Mouse (Mus musculus) hindbrain, embryonic 16.5 days (tissue): ENCODE data around the gene Abcb6. TPM values are rescaled to one million over a fixed set of nuclear protein-coding genes. Genes with fewer than 3 reads are reported as not detected.

Experiments used
- ATAC-seq: fragments of 200-750 bp; cut with Nextera tagmentation; 2 replicates; pipeline ENCODE4 v1.8.0; 2017; ENCODE audit warnings: moderate TSS enrichment, moderate library complexity
- H3K27ac ChIP-seq: fragments of 300-500 bp; sonication (generic); 2 replicates; pipeline ENCODE4 v1.5.1; 2014; ENCODE audit warnings: low read depth, mild to moderate bottlenecking, control low read depth, low read length, moderate library complexity
- H3K27me3 ChIP-seq: fragments of 300-500 bp; sonication (generic); replicated peaks from 2 replicates; pipeline ENCODE4 v1.6.1; 2014; ENCODE audit warnings: low read length; ENCODE audit not compliant: control insufficient read depth, insufficient read depth
- H3K36me3 ChIP-seq: fragments of 300-500 bp; sonication (generic); 2 replicates; pipeline ENCODE4 v1.6.1; 2014; ENCODE audit warnings: mild to moderate bottlenecking, low read length, moderate library complexity, mixed read lengths; ENCODE audit not compliant: control insufficient read depth, insufficient read depth
- H3K4me1 ChIP-seq: fragments of 300-500 bp; sonication (generic); 2 replicates; pipeline ENCODE4 v1.6.1; 2014; ENCODE audit warnings: low read depth, low read length; ENCODE audit not compliant: control insufficient read depth, insufficient read depth
- H3K4me2 ChIP-seq: fragments of 300-500 bp; sonication (generic); 2 replicates; pipeline ENCODE4 v1.6.1; 2014; ENCODE audit warnings: mild to moderate bottlenecking, low read length, control low read depth, moderate library complexity
- H3K4me3 ChIP-seq: fragments of 300-500 bp; sonication (generic); 2 replicates; pipeline ENCODE4 v1.5.1; 2014; ENCODE audit warnings: mild to moderate bottlenecking, low read length, control low read depth, moderate library complexity
- H3K9ac ChIP-seq: fragments of 300-500 bp; sonication (generic); 2 replicates; pipeline ENCODE4 v1.6.1; 2014; ENCODE audit warnings: low read depth, mild to moderate bottlenecking, control low read depth, low read length, moderate library complexity
- H3K9me3 ChIP-seq: fragments of 300-500 bp; sonication (generic); 2 replicates; pipeline ENCODE4 v1.6.1; 2014; ENCODE audit warnings: mild to moderate bottlenecking, low read length, moderate library complexity; ENCODE audit not compliant: control insufficient read depth
- WGBS: fragments of 180-500 bp; shearing (Covaris S2); extraction: QIAGEN DNeasy Blood & Tissue Kit; methylation state at CpG from one replicate; pipeline ENCODE4 v1.1.7; 2014; 5-methylcytosine and 5-hydroxymethylcytosine counted together
- microRNA-seq: library from miRNA; unstranded; fragments of <30 nt; microRNA quantifications from one replicate; pipeline ENCODE4, GENCODE M21; 2017
- polyA plus RNA-seq: library from polyadenylated mRNA; unstranded; fragments of >200 nt; fragmentation: Nextera tagmentation; extraction: Ambion mirVana; gene quantifications from 2 replicates; pipeline ENCODE4 v1.2.1, GENCODE M21; 2015

Abcb6 gene
- polyA plus RNA-seq, 1 experiment from 2014 or later = 53.9 TPM

GRCm38 (mm10) chr1:75124346-75125321, 55.6 kb downstream of the Abcb6 start, which contains the start of gene Nhej1:
TSS of gene Nhej1 (minus strand) at chr1:75125200.
- H3K36me3 ChIP-seq = no peaks in the 10 kb centered on the region
- H3K4me3 ChIP-seq = peak within 1 kb of the TSS; percentile 74
- peak within 1 kb of the TSS; percentile 96 for H3K27ac ChIP-seq
- no peaks in the 10 kb centered on the region for H3K27me3 ChIP-seq
- H3K9ac ChIP-seq = peak within 1 kb of the TSS; percentile 75
- peak; percentile 96 for ATAC-seq
- WGBS = under 1% methylated on average over 56 of the region's 56 CpGs
- H3K9me3 ChIP-seq = no peaks in the 10 kb centered on the region
- peaks cover 4% of the 10 kb centered on the region for H3K4me1 ChIP-seq
- H3K4me2 ChIP-seq = peak within 1 kb of the TSS; percentile 69

DNA sequence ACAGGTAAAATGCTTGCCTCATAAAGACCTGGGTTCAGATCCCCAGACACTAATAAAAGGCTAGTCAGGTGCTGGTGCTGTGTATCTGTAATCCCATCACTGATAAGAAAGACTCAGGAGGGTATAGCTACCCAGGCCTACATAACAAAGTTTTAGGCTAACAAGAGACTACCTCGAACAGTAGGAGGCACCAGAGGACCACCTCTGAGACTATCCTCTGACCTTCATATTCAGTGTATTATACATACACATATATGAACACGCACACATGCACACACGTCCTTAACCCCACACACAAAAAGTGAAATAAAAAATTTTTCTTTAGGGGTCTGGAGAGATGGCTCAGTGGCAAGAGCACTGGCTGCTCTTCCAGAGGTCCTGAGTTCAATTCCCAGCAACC, 58.0 kb downstream of the Abcb6 start:
- no peak overlapping the region for H3K27ac ChIP-seq
- WGBS = 83% methylated on average over 3 of the region's 3 CpGs

More for the DNA sequence above, 58.0 kb downstream of the Abcb6 start:
- H3K4me3 ChIP-seq = no peak overlapping the region
- no peak for ATAC-seq
- no peaks in the 10 kb centered on the region for H3K36me3 ChIP-seq
- no peak overlapping the region for H3K9ac ChIP-seq
- peaks cover 4% of the 10 kb centered on the region for H3K4me1 ChIP-seq
- H3K9me3 ChIP-seq = no peaks in the 10 kb centered on the region
- no peak overlapping the region for H3K4me2 ChIP-seq
- no peaks in the 10 kb centered on the region for H3K27me3 ChIP-seq

Small RNA genes lying within 50 kb of the gene (microRNA-seq; reads per million reads assigned to microRNA genes)
- gene Gm27943 = not detected

Other genes with a start within 250 kb of the Abcb6 start
- 1.1 and 1.6 TPM in 2 replicates for gene Cfap65, start 244.8 kb downstream of the Abcb6 start, polyA plus RNA-seq
- 0.25 and 0.30 TPM in 2 replicates for gene Ihh, start 228.7 kb downstream of the Abcb6 start, polyA plus RNA-seq
- 6.6 and 7.2 TPM in 2 replicates for gene Nhej1, start 55.2 kb downstream of the Abcb6 start, polyA plus RNA-seq
- not detected in 2 replicates for gene Slc23a3, start 46.5 kb downstream of the Abcb6 start, polyA plus RNA-seq
- gene Cnppd1, start 37.7 kb downstream of the Abcb6 start, polyA plus RNA-seq = 42.3 and 51.7 TPM in 2 replicates
- 139 and 144 TPM in 2 replicates for gene Retreg2, start 37.6 kb downstream of the Abcb6 start, polyA plus RNA-seq
- gene Zfand2b, start 11.7 kb downstream of the Abcb6 start, polyA plus RNA-seq = 39.9 and 43.4 TPM in 2 replicates
- 26.9 and 27.8 TPM in 2 replicates for gene Ankzf1, start 11.8 kb upstream of the Abcb6 start, polyA plus RNA-seq
- 62.1 and 70.5 TPM in 2 replicates for gene Atg9a, start 11.8 kb upstream of the Abcb6 start, polyA plus RNA-seq
- gene Glb1l, start 30.4 kb upstream of the Abcb6 start, polyA plus RNA-seq = 20.1 and 21.1 TPM in 2 replicates
- 144 and 145 TPM in 2 replicates for gene Stk16, start 30.4 kb upstream of the Abcb6 start, polyA plus RNA-seq
- 45.5 and 74.1 TPM in 2 replicates for gene Tuba4a, start 39.5 kb upstream of the Abcb6 start, polyA plus RNA-seq
- gene A630095N17Rik, start 51.7 kb upstream of the Abcb6 start, polyA plus RNA-seq = 0.26 TPM in 1 of 2 replicates, not detected in the other
- 86.3 and 98.0 TPM in 2 replicates for gene Dnajb2, start 56.0 kb upstream of the Abcb6 start, polyA plus RNA-seq
- gene Ptprn, start 84.1 kb upstream of the Abcb6 start, polyA plus RNA-seq = 36.9 and 40.6 TPM in 2 replicates
- gene Resp18, start 98.0 kb upstream of the Abcb6 start, polyA plus RNA-seq = 251 and 327 TPM in 2 replicates
- gene Dnpep, start 137.6 kb upstream of the Abcb6 start, polyA plus RNA-seq = 149 and 150 TPM in 2 replicates
- gene Des, start 179.9 kb upstream of the Abcb6 start, polyA plus RNA-seq = 1.7 and 10.9 TPM in 2 replicates
- gene Speg, start 194.9 kb upstream of the Abcb6 start, polyA plus RNA-seq = 20.3 and 20.4 TPM in 2 replicates